Mouse (Mus musculus): ENCODE data around the gene E130208F15Rik.

E130208F15Rik gene

DNA sequence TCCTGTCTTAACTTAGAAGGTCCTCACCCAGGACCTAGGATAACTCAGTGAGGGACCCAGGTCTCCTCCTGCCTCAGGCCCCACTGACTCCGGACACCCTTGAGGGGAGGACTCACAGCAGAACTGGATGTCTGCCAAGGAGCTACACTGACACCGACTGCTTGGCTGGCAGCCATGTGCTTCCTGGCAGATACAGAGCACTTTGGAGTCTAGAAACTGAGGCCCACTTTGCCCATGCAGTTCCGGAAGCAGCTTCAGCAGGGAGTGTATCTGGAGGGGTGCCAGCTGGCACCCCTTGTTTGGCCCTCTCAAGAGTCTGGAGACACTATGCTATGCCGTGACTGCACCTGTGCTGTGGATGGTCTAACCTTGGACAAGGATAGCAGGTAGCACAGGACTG, 11.9 kb downstream of the E130208F15Rik start:
- no peak for DNase-seq (ENCODE audit: low spot score in 2 of 2)

DNA sequence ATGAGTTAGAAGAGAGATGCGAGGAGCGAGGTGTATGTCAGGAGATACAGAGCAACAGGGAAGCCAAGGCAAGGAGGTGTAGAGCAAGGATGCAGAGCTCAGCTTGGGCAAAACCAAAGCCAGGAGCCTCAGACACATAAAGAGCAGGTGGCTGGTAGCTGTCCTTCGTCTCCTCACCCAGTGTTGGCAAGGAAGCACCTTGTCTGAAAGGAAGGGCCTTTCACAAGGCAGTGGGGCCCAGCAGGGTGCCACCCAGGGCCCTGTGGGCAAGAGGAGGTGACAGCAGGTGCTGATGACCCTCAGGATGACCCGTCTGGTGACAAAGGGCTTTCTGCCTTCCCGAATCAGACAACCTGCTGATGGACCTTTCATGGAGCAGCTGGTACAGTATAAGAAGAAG, 13.0 kb downstream of the E130208F15Rik start:
- DNase-seq (ENCODE audit: low spot score in 2 of 2): no peak

DNA sequence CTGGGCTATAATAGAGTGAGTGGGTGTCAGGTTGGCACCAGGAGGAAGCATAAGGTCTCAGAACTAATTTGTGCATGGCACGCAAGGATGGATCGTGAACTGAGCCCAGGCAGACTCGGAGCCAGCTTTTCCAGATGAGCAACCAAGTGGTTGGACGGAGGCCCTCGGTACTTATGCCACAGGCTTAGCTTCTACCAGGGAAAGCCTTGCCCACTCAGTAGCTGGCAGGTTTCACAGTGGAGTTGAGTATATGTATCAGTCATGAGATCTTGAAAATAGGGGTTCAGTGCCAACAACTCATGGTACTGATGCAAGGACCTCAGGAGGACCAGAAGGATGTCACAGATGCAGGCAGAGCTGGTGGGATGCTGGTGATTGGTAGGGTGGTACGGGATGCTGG, 14.1 kb downstream of the E130208F15Rik start:
- DNase-seq (ENCODE audit: low spot score in 2 of 2): no peak

DNA sequence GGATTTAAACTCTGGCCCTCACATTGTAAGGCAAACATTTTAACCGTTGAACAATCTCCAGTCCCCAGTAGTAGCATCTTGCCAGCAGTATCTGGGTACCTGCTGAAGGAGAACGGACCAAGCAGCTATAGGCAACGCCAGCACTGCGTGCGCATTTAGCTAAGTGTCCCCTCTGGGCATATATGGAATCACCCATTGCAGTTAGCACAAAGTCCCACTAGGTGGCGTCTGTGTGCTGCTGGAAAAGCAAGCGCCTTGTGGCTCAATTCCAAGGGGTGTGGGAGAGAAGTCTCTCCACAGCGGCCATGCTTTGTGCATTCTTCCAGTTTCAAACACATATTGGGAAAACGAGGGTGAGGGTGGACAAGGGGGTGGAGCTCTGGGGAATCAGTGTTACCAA, 14.8 kb downstream of the E130208F15Rik start:
- peak; percentile 74 to 81 for DNase-seq (ENCODE audit: low spot score in 2 of 2)

DNA sequence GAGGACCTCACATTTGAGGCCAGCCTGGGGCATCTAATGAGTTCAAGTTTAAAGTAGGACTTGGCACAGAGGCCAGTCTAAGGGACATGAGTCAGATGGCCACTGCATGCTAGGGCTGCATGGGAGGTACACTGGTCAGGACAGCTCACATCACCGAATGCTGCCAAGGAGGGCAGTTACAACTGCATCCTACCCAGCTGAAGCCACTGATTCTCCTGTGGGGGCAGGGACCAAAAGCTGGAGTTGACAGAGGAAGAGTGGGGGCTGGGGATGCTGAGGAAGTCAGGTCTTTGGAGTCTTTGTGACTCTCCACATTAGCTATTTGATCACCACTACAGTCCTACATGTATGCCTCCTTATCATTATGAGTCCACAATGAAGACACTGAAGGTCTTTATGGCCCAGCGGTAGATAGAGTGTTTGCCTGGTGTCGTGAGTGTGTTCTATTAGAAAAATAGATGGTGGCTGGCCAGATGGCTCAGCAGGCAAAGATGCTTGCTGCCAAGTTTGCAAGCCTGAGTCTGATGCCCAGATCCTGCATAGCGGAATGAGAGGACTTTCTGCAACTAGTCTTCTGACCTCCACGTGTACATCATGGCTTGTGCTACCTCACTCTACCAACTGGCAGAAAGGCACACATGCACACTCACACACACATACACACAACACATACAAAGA, 18.0 kb downstream of the E130208F15Rik start:
- no peak for DNase-seq (ENCODE audit: low spot score in 2 of 2)

DNA sequence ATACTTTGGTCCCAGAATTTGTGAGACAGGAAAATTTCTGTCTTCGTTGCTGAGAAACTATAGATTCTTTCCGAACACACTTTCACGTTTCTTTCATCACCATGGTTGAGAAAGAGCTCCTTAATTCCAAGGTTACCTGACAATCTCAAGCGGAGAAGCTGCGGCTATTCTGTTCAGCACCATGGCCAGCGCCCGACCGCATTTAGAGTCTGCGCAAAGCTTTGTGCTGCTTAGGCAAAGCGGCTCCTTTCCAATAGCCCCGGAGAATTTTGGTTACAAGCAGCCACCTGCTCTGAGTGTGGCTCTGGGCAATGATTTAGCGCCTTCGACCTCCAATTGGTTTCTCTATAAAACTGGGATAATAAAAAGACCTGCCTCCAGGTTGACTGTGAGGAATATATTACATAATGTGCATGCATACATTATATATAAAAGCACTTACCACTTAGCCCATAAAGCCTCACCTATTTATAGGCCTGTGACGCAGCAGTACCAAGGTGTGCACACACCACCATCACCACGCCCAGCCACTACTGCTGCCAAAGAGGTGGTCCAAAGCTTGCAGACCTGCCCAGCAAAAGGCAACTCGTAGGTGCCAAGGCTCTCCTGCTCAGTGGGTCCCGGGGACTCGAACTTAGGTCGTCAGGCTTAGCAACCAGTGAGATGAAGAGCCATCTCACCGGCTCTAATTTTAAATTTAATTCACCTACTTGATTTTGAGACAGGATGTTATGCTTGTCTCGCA, 25.3 kb downstream of the E130208F15Rik start:
- DNase-seq (ENCODE audit: low spot score in 2 of 2): peak in 1 of 2 experiments; percentile 51

DNA sequence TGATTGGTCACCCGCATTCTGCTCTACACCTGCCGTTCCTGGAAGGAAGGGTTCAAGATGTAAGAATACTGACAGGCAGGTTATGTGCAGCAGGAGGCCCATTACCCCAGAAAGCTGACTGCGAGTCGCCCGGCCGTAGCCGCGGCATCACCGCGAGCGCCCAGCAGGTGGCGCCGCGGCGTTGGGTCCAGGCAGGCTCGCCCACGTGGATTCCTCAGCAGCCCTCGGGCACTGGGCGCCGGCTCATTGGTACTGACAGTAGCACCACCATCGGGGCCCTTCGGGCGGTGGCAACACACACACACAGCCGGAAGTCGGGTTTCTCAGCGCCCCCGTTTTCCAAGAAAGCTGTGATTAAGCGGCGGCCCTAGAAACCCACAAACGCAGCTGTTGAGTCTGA, 26.3 kb downstream of the E130208F15Rik start:
- peak in 1 of 2 experiments; percentile 42 for DNase-seq (ENCODE audit: low spot score in 2 of 2)

DNA sequence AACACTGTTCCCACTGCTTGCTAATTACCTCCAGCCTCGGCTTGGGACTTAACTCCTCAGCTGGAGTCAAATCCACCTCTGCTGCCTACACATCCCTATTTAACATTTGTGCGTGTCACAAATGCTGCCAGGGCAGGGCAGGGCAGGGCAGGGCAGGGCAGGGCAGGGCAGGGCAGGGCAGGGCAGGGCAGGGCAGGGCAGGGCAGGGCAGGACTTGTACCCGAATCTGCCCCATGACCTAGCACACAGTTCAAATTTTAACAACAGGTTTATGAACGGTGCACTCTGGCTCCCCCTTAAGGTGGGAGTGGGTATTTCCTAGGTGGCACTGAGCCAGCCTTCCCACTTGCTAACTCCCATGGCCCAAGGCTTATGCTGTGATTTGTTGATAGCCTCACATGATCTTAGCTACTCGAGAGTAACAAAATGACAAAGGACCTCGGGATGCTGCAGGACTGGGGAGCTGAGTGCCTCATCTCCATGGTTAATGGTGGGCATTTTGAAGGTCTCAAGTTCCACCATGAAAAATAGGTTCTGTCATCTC, 31.8 kb downstream of the E130208F15Rik start:
- peak; percentile 67 to 74 for DNase-seq (ENCODE audit: low spot score in 2 of 2)

DNA sequence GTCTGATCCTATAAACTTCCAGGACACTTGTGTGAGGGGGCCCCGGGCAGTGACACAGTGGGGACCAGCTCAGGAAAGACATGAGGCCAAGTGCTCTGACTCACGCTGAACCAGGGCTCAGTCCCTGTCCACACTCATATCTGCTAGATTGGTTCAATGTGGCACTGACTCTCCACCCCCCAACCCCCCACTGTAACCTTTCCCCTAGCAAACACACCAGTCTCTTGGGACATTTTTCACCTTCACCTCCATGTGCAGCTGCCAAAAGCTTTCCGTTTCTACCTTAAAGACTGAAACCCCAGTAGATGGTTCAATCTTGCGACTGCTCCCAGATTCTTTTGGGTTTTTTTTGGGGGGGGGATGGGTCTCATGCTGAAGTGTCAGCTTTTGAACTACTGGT, 32.5 kb downstream of the E130208F15Rik start:
- no peak for DNase-seq (ENCODE audit: low spot score in 2 of 2)

DNA sequence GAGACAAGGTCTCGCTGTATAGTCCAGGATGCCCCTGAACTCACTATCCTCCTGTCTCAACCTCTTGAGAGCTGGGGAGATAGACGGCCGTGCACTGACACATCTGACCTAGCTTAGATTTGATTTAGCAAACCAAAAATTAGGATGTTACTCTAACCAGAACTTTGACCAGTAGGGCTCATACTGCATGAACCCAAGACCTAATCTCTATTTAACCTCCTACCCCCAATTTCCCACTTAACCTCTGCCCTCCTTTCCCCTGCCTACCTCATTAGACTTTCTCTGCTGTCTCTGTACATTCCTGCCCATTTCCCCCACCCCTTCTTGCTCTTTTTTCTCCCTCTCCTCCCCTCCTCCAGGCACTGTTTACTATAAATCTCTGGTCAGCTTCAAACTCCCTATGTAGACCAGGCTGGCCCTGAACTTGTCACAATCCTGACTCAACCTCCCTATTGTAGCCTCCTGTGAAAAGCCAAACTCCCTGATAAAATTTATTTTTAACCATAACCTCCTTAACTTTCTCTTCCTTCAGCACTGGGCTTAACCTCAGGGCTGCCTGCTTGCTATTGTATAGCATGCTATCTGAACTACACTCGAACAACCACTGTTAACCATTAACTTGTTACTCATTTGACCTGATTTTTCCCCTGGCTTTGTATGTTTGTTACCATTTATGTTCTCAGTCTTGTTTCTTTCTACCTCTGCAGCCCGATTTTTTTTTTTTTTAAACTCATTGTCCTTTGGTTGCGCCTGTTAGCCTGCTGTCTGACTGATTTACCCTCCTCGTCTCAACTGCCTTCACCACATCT, 37.0 kb downstream of the E130208F15Rik start:
- DNase-seq (ENCODE audit: low spot score in 2 of 2): no peak

DNA sequence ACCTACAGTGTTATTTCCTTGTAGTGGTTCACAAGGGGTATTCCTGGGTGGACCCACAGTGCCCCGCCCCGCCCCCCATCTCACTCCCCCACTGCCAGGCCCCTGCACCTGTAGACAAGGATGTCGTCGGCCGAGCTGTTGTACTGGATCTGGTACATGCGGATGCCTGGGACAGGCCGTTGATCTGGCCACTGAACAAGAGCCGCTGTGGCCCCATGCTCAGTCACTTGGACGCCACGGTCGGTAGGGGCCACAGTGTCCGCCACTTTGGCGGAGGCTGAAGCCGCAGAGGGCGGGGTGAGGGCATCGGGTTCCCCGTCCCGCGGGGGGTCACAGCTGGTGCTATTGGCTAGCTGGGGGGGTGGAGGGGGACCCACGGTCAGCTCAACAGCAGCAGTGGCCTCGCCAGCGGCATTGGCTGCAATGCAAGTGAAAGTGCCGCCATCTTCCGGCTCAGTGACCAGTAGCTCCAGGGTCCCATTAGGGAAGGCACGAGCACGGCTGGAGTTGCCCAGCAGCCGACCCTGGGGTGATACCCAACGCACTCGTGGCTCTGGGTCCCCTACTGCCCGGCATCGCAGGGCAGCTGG, 37.8 kb downstream of the E130208F15Rik start:
- DNase-seq (ENCODE audit: low spot score in 2 of 2): no peak

DNA sequence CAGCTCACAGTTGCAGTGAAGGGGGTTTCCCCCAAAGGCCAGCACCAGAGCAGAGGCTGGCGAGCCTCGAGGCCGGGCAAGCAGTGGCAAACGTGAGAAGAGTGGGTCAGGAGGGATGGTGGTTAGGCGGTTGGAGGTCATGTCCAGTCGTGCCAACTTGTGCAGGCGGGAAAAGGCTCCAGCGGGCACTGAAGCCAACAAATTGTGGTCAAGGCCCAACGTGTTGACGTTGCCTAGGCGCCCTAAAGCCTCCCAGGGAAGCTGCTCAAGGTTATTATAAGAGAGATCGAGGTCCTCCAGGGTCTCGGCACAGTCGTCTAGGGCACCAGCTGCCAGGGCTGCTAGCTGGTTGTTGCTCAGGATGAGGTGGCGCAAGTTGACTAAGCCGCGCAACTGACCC, 38.5 kb downstream of the E130208F15Rik start:
- no peak for DNase-seq (ENCODE audit: low spot score in 2 of 2)

DNA sequence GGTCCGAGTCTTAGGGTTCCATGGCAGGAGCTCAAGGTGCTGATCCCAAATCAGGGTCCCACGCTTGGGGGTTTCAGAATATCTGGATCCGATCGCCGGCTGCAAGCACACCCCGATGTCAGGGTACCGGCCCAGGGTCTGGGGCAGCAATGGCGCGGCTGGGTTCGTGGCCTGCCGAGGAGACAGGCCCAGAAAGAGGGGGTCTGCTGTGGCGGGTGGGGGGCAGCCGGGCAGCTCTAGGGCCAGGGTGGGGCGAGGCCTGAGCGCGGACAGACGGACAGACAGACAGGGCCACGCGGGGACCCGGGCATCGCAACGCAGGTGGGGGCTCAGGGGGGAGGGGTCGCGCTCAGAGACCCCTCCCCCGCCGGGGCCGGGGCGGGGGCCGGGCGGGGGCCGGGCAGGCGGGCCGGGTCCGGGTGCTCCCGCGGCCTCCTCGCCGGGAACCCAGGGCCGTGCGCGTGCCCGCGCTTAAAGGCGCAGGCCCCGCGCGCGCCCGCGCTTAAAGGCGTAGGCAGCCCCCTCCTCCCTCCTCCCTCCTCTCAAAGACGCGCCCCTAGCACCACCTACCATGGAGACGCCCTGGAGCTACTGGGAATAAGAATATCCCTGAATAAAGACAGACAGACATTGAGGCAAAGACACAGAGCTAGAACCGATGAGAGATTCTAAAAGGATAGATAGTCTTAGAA, 41.3 kb downstream of the E130208F15Rik start, which contains the start of gene Lrfn3:
Lrfn3 (minus strand) TSS at position 121 of the 692 bp plus-strand sequence.
- DNase-seq (ENCODE audit: low spot score in 2 of 2): no peak

DNA sequence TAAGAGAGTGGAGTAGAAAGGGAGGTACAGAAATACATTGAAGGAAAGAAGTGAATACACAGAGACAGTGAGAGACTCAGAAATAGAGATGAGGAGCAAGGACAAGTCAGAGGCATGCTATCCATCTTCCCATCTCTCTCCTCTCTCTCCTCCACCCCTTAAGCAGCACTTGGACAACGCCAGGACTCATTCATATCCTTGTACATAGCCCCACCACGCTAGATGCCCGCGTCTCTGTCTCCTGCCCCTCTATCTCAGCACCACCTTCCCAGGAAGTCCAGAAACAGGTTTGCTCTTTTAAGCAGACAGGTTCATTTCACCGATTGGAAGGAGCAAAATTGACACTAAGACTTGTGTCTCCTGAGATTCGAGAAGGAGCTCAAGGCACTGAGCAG, 41.8 kb downstream of the E130208F15Rik start:
- no peak for DNase-seq (ENCODE audit: low spot score in 2 of 2)

DNA sequence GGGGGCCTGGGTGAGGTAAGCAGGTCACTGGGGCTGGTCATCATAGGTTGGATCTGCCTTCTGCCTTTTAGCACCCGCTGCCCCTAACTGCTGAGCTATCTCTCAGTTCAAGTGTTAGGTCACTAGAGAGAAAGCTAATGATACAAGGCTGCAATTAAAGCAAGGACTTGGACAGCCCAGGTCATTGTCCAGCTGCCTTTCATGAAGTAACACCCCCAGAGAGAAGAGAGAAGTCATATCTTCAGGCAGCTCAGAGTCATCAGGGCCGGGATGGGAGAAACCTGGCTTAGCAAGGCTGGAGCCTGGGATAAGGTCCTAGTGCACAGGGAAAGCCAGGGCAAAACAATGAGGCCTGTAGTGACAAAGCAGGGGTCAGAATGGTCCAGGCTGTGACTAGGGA, 45.9 kb downstream of the E130208F15Rik start:
- DNase-seq (ENCODE audit: low spot score in 2 of 2): no peak
